Mouse (Mus musculus): ENCODE results near the gene Grem1.

GRCm38 (mm10) chr2:113784851-113785250 lies 26.4 kb upstream of the Grem1 start:
- TF ChIP-seq CTCF (IDR thresholded peaks at IDR 0.05; ENCODE audit: control insufficient read depth, insufficient read depth, insufficient replicate concordance, low read depth, low read length) (no peak), POLR2A (IDR thresholded peaks at IDR 0.05; ENCODE audit: control insufficient read depth, low read depth, low read length) (no peak)

All from testis, adult 2 months (tissue).